Mouse (Mus musculus) kidney, adult 2 months (tissue): ENCODE data around the gene Ap1s3.

ENCODE experiments used
- CTCF ChIP-seq: fragments of 200-500 bp; conservative IDR thresholded peaks from 2 replicates; pipeline ENCODE4 v1.5.1; 2011; ENCODE audit warnings: low read depth, mild to moderate bottlenecking, control low read depth, low read length, moderate library complexity, mixed read lengths; ENCODE audit not compliant: insufficient read depth, insufficient read length
- POLR2A ChIP-seq: fragments of 200-500 bp; IDR thresholded peaks from one replicate; pipeline ENCODE4 v1.6.1; 2011; ENCODE audit warnings: low read depth, low read length, control low read depth

GRCm38 (mm10) chr1:79714152-79714923, 42.6 kb upstream of the Ap1s3 start:
- TF ChIP-seq POLR2A = no peak
- no peak for TF ChIP-seq CTCF
